Mouse (Mus musculus) cerebellum, postnatal 14 days (tissue): ENCODE results near the gene Bicral.
A peak's percentile ranks its signal among the peaks of the same experiment; 100 is the strongest.
"Not testable (repeated sequence)": the region's sequence is repeated elsewhere in the genome, so short reads cannot be mapped to it uniquely, and the experiment has no call there.

Experiments
- DNase-seq, 2 experiments: peaks; one replicate each; pipeline ENCODE4 v3.0.0; 2021; ENCODE audit warnings: mixed read lengths in 2 of 2

Gene Bicral

DNA sequence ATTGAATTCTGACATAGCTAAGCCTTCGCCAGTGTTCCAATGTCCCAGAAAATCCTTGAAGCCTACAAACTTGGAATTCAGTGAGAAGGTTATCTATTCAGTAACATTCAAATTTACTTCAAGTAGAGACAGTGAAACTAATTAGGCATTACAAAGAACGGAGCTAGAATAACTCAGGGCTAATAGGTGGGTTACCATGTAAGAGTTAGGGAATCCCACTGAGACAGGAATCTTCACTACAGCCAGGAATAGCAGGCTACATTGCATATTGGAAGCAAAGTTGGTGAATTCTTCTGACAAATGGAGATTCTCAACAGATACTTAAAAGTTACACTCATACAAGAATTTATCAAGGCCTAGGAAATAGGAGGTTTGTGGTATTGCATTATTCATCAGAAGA is 70.3 kb downstream of the Bicral start:
- not testable (repeated sequence) for DNase-seq

DNA sequence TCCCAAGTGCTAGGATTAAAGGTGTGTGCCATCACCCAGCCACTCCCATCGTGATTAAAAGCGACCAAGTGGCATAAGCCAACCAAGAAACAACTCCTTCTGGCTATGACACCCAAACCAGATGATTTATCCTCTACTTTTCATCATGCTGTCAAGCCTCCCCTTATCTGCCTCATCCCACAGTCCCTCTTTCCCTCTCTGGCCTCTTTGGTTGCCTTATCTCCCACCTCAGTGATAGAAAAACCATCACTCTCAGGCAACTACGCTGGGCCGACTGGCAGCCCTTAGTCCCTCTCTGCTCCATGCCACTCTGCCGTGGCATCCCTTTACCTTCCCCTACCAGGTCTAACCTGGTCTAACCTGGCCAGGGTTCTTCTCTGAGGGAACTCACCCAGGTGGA is 71.3 kb downstream of the Bicral start:
- DNase-seq = no peak

DNA sequence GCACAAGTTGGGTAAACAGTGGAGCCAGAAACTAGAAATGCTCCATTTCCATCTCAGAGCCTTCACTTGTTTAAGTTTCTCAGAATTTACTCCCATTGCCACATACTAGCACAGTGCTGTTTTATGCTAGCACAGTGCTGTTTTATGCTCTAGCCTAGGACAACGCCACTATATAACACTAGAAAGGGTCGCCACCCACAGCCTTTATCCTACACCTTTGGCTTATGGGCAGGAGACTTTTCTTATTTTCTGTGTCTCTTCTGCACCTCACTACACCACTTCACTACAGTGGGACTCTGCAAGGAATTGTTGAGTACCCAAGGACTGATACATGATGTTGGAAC is 75.1 kb downstream of the Bicral start:
- DNase-seq = no peak

DNA sequence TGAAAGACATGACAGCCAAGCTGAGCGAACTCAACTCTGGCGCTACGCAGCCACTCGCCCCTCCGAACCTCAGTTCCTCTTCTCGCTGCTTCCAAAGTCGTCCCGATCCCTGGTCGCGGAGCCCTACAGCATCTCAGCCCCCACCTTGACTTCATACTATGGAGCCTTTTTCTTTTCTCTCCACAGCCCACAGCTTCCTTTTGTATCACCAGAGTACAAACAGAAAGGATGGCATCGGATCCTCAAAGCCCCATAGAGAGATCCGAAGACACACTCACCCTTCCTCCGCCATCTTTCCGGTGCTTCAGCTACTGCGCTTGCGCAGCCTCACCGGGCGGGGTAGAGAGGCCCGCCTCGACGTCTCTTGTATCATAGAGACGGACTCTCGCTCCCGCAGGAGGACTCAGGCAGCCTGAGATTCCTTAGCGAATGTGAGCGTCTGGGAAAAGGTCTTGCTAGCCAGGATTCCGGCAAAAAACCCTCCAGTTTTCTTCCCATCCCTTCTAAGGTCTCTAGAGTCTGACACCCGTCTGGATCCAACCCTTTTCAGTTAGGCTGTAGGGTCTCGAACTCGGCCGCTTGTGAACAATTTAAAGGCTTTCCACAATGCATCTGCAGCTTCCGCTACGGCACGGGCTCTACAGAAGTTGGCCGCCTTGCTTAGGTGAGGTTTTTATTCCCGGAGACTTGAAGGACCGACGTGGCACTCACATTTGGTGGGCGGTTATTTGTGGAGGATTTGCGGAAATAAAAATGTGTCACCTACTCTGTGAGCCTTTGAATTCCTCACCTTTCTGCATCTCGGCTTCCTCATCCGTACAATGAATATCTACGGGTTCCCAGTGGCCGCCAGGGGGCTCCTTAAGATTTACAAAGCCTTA is 75.7 kb downstream of the Bicral start, which contains the start of gene Rpl7l1:
Gene Rpl7l1, minus strand, starts transcription at position 332 of the 881 bp plus-strand sequence.
- peak; percentile 93 to 94 for DNase-seq

DNA sequence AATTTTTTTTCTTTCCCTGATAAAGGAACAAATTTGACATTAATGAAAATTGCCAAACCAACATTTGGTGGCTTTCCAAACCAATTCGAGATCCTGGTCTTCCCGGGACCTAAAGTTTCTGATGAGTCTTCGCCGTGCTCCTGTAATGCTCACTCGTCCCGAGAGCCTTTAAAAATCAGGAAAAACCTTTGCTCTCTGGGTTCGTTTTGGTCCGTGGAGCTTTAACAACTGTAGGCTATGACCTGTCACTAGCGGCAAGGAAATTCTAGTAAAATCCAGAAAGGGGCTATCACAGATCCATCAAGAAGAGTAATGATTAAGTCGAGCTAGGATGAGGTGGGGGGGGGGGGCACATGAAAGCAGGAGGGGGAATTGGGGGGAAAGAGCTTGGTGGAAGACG is 76.4 kb downstream of the Bicral start:
- peak in 1 of 2 experiments; percentile 21 for DNase-seq

DNA sequence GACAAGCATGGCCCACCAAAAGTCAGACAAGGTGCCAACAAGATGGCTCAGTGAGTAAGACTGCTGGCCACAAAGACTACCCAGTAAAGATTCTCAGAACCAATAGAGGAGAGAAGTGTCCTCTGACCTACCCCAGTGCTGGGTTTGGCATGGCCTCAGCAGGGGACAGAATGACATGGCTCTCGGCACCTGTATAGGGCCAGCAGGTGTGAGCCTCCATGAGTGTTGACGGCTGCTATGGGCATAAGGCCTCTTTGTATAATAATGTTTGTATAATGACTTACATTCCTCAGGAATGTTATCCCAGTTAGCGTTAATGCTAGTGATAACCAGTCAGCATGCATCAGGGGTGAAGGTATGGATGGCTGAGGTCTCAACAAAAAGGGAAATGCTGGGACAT is 82.2 kb downstream of the Bicral start:
- DNase-seq = no peak

DNA sequence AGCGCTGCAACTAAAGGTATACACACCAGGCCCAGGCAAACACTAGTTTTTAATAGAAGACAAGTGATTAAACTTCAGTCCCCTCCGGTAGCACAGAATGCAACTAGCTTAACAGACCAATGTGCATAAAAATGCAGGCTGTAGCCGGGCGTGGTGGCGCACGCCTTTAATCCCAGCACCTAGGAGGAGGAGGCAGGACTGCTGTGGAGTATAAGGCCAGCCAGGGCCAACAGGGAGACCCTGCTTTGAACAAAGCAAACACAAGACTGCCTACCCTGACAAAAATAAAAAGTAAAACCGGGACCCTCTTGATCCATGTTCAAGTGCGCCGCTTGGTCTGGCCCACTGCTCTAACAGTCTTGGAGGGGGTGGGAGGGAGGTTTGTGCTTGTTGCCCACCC is 83.2 kb downstream of the Bicral start:
- DNase-seq = no peak

DNA sequence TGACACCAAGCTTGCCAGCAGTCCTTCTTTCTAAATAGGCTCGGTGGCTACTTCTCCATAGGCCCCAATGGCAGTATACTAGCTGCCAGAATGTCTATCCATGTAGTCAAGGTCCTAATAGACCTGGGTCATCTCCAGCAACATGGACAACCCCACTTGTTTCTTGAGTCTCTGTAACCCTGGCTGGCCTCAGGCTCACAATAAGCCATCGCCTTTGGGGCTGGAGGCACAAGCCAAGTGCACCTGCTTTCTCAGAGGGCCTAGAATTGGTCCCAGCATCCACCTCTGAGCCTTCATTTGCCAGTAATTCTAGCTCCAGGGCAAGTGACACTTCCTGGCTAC is 84.2 kb downstream of the Bicral start:
- no peak for DNase-seq

DNA sequence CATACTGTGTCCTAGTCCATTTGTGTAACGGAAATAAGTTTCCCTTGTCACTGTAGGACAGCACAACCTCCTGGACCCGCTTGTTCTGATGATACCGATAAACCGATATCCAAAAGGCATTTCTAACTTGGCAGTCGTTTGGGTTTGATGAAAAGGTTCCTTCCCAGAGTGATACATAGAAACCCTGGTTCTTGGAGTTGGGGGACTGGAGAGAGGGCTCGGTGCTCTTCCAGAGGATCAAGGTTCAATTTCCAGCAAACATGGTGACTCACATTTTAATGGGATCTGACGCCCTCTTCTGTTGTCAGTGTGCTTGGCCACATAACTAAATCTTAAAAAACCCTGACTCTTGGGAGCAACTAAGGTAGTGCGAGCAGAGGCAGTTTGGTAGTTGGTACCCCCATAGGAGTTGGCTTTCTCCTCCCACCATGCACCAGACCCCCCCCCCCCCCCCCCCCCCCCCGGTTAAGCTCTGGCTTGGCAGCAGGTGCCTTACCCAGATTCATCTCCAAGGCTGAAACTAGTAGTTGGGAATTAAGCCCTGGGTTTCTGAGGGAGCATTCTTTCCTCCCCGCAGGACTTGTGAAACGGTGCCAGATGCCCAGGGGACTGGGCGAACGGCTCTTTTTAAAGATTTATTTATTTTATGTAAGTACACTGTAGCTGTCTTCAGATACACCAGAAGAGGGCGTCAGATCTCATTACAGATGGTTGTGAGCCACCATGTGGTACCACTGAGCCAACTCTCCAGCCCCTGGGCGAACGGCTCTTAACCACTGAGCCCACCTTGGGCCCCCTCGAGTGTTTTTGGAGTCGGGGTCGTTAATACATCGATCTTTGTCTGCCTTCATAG is 84.8 kb downstream of the Bicral start:
- DNase-seq = peak; percentile 33 to 44

DNA sequence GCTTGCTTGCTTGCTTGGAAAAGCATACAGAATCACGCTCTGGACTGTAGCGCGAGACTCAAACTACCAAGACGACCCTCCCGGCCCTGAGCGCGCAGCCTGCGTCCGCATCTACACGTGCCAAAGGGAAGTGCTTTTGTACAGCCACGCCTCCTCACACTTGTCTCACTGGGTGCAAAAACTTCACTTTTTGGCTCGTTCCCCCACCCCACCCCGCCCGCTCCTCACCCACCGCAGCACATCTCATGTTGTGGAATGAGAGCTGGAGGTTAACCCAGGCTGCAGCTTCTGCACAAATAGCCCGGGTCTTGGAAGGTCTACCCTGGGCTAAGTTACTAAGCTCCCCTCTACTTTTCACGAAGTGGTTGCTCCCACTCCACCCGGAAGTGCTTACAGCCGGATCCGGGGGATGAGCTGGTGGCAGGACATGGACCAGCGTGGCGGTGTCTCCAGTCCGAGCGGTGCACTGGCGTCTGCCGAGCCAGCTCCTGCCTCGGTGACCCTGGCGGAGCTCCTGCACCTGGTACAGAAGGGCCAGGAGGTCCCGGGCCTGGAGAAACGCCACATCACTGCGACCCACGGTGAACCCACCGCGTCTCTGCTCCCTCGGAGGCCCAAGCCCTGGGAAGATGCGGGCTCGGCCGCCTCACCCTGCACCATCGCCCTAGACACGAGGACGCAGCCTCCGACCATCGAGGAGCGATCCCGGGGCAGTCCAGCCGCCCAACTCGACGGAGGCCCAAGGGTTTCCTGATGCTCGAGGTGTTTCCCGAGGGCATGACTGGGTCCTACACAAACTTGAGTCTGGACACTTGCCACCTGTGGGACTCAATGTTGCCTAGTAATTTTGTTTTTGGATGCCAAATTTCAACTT is 85.6 kb downstream of the Bicral start, which contains the start of gene 2310039H08Rik:
Gene 2310039H08Rik, plus strand, starts transcription at position 232 of the 874 bp plus-strand sequence.
- peak; percentile 85 to 88 for DNase-seq

DNA sequence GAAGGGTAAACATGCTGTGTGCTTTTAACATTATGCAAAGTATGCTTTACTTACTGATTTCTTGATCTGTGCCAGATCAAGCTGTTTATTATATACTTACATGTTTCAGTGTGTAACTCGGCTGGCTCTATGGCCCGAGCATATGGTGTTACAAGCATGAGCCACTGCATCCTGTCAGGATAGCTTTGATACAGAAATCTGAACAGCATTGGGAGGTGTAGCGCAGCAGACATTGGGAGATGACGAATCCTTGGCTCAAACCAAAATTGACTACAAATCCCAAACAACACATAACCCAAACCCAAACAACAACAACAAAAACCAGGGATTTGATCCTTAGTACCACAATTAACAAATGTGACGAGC is 86.3 kb downstream of the Bicral start:
- no peak for DNase-seq

DNA sequence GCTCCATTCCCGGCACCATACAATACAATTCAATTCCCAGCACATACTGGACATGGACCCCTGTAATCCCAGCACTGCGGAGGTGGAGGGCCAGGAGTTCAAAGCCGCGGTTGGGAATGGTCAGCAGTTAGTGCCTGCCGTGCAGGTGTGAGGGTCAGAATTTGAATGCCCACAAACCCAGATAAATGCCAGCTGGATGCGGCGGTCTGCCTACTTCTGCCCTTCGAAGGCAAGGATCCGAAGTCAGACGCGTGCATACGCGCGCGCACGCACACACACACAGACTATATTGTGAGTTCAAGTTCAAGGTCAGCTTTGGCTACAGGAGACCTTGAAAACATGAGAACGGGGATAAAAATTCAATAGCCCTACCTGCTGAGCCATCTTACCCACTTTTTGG is 86.7 kb downstream of the Bicral start:
- peak; percentile 22 to 35 for DNase-seq

DNA sequence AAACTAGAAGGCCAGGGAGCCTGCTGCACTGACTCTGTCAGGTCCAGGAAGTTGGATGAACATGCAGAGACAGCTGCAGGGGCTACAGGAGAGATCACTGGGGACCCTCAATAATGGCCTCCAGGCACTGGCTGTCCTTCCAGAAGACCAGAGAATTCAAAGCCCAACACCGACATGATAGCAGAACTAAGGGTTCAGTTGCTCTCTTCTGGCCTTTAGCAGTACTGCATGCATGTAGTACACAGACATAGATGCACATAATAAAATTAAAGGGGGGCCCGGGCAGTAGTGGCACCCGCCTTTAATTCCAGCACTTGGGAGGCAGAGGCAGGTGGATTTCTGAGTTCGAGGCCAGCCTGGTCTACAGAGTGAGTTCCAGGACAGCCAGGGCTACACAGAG is 87.3 kb downstream of the Bicral start:
- peak; percentile 25 to 40 for DNase-seq

DNA sequence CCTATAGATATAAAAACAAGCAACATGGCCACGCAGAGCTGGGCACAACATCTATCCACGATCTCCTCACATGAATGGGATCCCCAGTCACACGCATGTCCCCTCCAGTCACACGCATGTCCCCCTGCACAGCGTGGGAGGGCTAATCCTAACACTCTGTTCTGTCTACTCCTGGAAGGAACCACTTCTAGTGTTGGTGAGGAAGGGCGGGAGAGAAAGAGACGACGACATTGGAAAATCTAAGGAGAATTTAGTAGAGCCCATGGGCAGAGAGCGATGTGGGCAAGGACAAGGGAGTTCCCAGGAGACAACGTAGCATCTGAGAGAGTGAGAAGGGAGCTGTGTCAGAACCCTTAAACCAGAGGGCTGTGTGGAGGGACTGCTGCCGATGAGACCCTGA is 87.7 kb downstream of the Bicral start:
- no peak for DNase-seq

DNA sequence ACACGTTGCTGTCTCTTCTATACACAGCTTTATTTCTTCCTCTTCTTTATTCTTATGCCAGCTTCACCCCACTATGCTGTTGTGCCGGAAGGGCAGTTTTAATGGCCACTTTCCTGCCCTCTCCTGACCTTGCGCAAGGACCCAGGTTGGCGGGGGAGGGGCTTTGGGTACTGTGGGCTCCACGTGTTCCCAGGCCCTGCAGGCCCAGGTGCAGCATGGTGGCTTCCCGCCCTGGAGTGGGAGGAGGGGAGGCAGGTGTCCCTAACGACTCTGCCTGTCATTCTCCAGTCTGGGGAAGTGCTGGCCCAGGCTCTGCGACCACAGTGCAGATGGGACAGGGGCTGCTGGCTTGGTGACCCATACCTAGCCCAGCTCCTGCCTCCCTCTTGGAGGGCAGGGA is 90.4 kb downstream of the Bicral start:
- peak in 1 of 2 experiments; percentile 44 for DNase-seq

DNA sequence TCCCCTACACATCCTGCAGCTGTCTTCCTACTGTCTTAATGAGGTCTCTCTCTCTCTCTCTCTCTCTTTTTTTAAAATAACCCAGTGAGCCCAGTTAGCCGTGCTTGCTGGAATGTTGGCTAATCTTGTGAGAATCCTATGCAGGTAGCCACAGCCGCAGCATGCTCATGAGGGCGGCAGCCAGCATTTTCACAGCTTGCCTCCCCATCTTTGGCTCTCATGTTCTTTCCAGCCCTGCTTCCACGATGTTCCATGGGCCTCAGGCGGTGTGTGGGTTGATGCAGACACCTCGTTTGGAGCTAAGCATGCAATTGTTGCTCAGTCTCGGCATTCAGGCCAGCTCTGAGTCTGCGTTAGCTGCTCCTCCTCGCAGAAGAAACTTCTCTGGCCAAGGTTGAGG is 93.4 kb downstream of the Bicral start:
- DNase-seq = not testable (repeated sequence)

DNA sequence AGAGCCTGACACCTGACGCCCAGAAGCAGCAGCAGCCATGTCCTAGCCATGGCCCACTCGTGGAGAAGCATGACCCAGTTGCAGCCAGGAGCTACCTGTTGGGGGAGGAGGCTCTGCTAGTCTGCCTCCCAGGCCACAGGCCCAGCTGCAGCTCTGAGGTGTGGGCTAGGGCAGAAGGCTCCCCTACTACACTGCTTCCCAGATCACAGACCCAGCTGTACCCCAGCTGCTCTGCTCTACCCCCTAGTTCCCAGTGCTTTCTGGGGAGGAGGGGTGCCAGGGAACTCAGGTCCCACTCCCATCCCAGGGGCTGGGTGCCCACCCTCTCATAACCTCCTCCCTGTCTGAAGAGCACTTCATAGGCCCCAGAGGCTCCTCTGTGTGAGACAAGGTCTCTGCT is 94.7 kb downstream of the Bicral start, which contains the start of gene Ptcra:
Gene Ptcra, minus strand, starts transcription at position 169 of the 400 bp plus-strand sequence.
- DNase-seq = no peak

DNA sequence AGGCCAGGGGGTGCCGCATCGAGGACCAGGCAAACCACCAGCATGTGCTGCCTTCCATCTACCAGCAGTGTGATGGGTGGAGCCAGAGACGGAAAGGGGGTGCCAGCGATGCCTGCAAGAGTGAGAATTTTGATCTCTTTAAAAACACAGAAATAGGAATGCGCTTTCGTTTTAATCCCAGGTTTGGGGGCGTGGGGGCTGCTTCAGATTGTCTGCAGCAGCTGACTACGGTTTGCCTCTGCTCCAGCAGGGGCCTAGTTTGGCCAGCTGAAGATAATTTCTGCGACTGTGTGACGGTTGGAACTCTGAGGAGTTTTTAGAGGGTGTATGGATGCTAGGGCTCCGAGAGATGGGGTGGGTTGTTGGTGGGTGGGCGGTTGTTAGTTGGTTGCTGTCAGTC is 99.5 kb downstream of the Bicral start:
- no peak for DNase-seq

DNA sequence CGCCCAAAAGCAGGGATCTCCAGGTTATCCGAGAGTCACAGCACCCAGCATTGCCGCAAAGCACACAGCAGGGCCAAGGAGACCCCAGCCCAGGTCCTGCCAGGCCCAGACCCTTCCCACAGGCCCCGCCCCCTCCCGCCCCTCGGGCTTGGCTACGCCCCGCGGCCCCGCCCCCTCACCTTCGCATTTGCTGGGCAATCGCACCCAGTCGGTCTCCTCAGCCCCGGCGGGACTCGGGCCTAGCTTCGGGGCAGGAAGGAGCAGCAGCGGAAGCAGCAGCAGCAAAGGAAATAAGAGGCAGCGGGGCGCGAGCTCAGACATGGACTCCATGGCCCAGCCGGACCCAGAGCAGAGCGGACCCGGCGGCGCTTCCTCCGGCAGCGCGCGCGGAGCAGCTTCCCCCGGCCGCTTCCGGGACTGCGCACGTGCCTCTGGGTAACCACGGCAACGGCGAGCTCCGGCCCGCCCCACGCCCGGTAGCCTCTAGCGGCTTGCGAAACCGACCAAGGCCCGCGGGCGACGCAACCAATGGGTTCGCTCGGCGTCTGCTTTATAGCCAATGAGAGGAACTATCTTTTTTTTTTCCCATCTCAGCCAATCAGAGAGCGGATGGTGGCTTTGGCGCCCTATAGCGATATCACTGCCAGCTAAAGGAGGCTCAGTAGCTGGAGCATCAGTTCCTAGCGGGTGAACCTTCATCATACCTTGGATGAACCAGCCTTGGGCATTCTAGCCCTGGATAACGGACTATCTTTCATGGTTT is 106.3 kb downstream of the Bicral start, which contains the start of gene Cnpy3:
Gene Cnpy3, minus strand, starts transcription at position 421 of the 763 bp plus-strand sequence.
- peak; percentile 98 for DNase-seq

DNA sequence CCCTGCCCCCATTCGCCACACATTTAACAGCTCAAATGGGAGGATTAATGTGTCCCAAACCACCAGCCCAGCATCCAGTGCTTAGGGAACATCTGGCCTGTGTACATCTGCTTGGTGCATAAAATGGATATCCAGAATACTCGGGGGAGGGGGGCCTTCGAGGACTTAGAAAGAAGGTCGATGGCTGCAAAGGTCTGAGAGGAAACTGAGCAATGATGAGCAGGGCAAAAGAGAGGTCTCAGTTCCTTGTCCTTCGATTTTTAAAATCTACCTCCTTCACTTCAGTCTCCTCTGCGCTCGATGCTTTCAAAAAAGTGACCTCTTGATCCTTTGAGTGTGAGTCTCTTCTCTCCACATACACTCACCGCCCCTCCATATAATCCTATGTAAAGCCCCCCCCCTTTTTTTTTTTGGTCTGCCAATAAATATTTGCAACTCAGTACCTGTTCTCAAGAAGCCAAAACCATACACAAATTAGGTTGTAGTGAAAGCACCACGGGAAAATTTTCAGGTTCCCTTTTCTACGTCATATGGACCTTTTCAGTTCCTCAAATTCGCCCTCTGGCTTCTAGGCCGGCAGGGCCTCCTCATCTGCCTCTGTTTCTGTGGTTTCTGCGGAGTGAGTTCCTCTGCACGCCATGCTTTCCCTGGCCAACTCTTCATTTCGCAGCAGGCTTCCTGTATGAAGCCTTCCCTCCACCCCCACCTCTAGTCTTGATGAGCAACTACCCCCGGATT is 107.1 kb downstream of the Bicral start:
- DNase-seq = no peak

DNA sequence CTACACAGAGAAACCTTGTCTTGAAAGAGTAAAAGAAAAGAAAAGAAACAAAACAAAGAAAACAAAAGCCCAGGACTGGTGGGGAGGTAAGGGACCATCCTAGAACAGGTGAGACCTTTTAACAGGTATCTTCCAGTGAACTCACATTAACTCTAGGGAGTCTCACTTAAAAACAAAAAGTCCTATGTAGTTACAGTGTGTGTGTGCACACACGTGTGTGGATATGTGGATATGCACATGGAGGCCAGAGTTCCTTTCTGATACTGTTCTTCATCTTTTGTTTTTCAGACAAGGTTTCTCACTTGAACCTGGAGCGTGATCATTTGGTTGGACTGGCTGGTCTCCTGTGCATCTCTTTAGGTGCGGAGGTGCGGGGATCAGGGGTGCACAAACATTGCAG is 107.7 kb downstream of the Bicral start:
- no peak for DNase-seq
